Mouse (Mus musculus) gastrocnemius, postnatal 25 days (tissue): ENCODE measurements at regions not wholly inside any gene's neighbourhood (a gene's known extent, or its start where the extent isn't known, plus 50 kb on each side); places are given as distances from the start of the nearest gene placed in this dataset.

Experiments
- microRNA-seq, 2 experiments: library from miRNA; unstranded; fragments of <30 nt; microRNA quantifications; one replicate each; pipeline ENCODE4 v1.2.0; 2021; ENCODE audit warnings: borderline replicate concordance in 2 of 2

Small RNAs in the stretch of these regions (microRNA-seq; reads per million reads assigned to microRNA genes)
- 0 reads per million in 2 experiments for gene Gm24973
